Mouse (Mus musculus): ENCODE measurements around the gene Olfr618.
"Not testable (repeated sequence)": the region's sequence is repeated elsewhere in the genome, so short reads cannot be mapped to it uniquely, and the experiment has no call there.

Olfr618 gene

DNA sequence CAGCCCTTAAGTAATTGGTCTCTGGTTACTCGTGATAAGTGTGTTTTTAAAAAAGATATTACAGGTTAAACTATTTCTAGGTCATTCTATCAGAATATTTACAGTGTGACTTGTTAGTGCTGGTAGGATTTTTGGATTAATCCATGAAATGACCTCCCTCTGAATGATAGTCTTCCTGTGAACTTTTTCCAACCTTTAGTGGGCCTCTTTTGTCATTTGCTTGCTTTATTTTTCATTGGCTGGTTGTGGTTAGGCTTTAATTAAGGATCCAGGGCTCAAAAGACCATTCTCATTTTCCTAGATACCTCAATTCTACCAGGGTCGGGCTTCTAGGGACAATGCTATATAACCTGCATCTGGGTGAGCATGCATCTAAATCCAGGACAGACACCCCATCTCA is at the start of gene Olfr618:
Gene Olfr618, plus strand, starts transcription at position 301 of the 400 bp plus-strand sequence.
- DNase-seq (ENCODE audit: low spot score) = no peak

DNA sequence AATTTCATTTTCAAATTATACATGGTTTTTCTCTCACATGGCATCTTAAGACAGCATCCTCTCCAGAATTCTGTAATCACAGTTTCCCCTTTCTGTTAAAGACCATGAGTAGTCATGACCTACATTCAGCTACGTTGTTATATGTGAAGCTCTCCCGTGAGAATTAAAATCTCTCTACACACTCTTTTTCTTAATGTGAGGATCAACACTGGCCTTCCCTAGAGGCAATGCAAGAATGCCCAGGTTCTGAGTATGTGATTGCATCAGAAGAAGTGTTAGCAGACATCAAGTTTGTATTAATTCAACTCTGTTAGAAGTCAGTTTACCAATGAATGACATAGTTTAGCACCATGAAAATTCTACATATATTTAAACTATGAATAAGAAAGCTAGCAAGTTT is 47.3 kb upstream of the Olfr618 start, which contains the start of gene Olfr612:
Gene Olfr612, minus strand, starts transcription at position 101 of the 400 bp plus-strand sequence.
- not testable (repeated sequence) for DNase-seq (ENCODE audit: low spot score)

DNA sequence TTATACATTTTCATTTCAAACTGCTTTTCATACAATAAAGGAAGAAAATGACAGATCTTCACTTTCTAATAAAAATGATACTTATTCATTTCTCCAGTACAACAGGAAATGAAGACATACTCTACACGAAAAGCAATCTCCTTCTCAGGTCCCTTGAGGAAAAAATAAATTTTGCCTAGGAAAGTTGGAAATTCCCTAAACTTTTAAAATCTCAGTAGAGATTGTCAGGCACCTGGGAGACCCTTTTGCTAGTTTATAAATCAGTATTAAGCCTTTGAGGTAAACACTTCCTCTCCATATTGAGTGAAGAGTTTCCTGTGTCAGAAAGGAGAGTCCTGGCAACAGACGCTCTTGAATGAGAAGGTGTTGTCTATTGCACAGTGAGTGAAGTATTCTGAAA is 42.1 kb upstream of the Olfr618 start, which contains the start of gene Olfr613:
Gene Olfr613, plus strand, starts transcription at position 301 of the 400 bp plus-strand sequence.
- DNase-seq (ENCODE audit: low spot score) = no peak

DNA sequence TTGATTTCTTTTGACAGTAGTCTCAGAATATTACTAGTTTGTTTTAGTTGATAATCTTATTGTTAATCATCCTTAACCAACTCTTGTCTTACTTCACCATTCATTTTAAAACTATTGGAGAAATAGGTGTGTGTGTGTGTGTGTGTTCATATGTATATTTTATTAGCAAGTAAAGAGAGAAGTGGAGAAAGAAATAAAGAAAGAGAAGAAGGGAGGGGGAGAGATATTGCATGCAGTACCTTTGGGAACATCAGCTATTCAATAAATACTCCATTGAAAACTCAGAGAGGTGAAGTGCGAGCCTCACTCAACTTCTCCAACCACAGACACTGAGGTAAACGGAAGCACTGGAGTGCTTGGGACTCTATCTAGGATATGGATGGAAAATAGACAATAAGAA is 34.1 kb upstream of the Olfr618 start, which contains the start of gene Olfr615:
Gene Olfr615, plus strand, starts transcription at position 301 of the 400 bp plus-strand sequence.
- no peak for DNase-seq (ENCODE audit: low spot score)

DNA sequence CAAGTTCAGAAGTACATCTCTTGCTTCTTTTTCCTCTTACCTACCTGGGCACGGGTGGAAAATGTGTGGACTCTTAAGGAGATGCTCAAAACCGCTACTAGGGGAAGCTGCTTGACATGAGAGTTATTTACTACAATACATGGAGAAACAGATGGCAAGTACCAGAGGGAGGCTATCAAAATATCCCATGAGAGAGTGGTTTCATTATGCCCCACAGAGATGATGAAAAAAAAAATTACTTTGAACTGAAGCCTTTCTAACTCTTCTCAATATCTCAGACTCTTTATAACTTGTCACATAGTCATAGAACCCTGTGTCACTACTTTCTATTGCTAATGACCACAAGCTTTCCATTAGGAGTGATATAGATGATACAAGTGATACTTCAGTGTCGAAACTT is 20.9 kb upstream of the Olfr618 start, which contains the start of gene Olfr616:
Gene Olfr616, minus strand, starts transcription at position 101 of the 400 bp plus-strand sequence.
- no peak for DNase-seq (ENCODE audit: low spot score)

DNA sequence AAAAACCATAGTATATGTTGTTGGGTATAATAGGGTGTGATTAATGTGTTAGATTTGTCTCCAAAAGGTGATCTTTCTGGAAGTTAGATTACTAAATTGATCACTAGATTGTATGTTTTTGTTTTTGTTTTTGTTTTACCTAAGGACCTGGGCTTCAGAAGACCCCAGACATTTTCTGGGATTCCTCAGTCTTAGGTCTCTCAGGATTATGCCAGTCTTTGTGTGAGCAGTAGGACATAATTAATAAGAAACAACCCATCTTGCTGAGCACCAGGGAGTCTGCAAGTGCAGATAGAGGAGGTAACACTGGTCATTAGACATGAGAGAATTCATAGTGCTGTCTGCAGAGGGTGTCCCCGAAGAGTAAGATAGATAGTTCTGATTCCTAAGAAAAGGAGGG is 17.1 kb upstream of the Olfr618 start, which contains the start of gene Olfr617:
Gene Olfr617, plus strand, starts transcription at position 301 of the 400 bp plus-strand sequence.
- DNase-seq (ENCODE audit: low spot score) = no peak

DNA sequence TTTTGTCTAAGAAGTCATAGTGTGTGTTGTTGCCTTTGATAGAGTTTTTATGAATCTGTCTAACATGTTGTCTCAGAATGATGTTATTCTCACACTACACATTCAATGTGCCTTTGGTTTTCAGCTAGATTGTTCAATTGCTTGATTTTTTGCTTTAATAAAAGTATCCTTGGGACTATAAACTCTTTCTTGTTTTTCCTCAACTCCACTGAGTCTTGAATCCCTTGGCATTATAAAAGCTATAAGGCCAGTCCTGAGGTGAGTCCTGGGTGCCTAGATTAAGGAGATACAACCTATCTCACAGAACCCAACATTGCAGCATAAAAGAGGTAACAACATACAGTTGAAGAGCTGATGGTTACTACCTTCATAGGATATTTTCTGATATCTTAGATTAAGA is 10.4 kb downstream of the Olfr618 start, which contains the start of gene Olfr619:
Gene Olfr619, plus strand, starts transcription at position 301 of the 400 bp plus-strand sequence.
- no peak for DNase-seq (ENCODE audit: low spot score)

DNA sequence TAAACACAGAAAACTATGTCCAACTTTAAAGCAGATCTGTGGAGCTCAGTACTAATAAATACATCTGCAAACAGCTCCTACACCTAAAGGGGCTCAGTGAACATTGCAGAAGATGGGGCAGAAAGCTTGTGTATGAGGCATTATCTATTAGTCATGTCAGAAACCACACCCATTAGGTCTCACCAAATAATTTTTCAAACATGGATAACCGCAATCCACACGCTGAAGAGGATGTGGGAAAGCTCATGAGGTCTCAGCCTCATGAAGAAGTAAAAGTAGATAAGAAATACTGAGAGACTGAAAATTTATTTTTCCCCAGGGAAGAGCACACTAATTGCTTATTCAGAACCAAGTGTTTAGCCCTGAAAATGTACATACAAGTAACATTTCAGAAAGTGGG is 17.5 kb downstream of the Olfr618 start:
- DNase-seq (ENCODE audit: low spot score) = no peak

DNA sequence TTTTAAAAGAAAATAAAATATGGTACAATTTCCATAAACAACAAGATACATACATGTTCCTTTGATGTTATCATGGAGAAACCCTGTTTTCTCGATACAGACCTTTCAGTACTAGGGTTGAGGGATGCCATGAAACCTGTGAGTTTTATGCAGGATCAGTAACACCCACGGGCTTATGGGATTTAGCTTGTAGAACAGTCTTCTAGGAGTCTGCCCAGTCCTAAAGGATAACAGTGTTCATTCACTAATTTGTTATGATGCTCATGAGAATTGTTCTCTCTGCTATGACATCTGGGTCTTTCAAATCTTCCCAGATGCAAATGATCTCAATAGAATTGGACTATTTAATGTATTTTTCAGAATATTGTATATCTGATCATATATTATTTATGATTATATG is 22.5 kb downstream of the Olfr618 start, which contains the start of gene Olfr620:
Gene Olfr620, minus strand, starts transcription at position 101 of the 400 bp plus-strand sequence.
- DNase-seq (ENCODE audit: low spot score) = no peak

DNA sequence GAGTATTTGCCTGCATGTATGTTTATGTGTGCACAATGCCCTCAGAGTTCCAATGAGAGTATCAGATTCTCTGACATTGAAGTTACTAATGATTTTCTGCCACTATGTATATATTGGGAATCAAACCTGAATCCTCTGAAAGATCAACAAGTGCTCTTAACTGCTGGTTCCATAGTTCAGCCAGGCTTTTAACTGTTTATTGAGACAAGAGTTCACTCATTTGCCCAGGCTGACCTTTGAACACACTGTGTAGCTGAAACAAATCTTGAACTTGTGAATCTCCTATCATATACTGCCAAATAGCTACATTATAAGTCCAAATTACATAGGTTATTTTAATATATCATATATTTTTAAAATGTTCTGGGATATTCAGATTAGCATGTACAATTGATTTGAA is 46.9 kb downstream of the Olfr618 start:
- no peak for DNase-seq (ENCODE audit: low spot score)

DNA sequence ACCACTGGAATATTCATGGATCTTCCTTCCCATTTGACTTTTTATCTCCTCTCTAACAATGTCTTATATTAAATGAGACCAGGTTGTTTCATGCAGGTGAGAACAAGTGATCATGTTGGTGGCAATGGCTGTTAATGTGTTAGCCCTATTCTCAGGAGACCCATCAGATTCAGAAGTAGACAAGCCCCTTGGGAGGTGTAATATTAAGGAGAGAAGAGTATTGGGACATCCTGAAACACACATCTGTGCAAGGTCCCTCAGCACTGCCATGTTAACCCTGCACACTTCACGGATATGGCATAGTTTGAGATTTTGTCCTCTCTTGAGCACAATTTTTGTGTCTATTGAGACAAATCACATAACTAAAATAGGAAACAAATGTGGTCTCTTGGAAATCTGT is 52.7 kb downstream of the Olfr618 start, which contains the start of gene Olfr622:
Gene Olfr622, minus strand, starts transcription at position 101 of the 400 bp plus-strand sequence.
- DNase-seq (ENCODE audit: low spot score) = no peak

DNA sequence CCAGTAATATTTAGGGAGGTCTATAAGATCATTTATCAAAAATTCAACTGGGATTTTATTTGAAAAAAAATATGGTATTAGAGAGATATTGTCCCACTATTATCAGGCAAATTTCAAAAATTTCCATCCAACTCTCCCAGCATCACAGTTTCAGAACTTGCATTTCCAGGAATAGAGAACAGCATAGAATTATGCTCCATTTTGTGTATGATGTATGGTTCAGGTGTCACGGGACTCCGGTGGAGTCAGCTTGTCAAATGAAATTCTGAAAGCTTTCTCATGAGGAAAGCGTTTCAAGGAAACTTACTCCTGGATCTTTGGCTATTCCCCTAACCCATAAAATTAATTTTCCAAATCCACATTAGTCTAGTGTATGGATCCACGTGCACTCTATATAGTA is 54.2 kb downstream of the Olfr618 start:
- no peak for DNase-seq (ENCODE audit: low spot score)

Measured in embryo, embryonic 10.5 days (tissue).